Mouse (Mus musculus): ENCODE measurements around the gene Hsd3b6.
"Not testable (repeated sequence)": the region's sequence is repeated elsewhere in the genome, so short reads cannot be mapped to it uniquely, and the experiment has no call there.

The Hsd3b6 gene

DNA sequence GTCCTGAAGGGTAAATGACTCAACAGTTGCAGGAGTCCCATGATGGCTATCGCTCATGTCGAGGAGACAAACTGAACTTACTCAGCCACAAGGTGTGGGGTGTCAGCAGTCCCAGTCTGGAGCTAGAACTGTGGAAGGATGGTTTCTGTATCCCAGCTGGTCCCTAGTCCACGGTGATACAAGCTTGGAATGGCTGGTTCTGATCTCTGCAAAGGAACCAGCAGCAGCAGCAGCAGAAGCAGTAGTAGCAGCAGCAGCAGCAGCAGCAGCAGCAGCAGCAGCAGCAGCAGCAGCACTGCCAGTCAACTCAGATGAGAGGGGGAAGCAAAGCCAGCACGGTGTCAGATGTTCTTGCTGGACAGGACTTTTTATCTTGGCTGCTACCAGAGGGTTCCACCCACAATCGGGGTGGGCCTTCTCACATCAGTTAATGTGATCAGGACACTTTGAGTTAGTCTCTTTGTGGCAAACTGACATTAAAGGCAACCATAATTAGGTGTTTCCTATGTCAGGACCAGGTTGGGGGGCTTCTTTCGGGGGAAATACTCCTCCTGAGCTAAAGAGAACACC, at the start of gene Hsd3b6:
Gene Hsd3b6, minus strand, starts transcription at position 343 of the 570 bp plus-strand sequence.
- no peak for DNase-seq (ENCODE audit: low read depth, low spot score)

DNA sequence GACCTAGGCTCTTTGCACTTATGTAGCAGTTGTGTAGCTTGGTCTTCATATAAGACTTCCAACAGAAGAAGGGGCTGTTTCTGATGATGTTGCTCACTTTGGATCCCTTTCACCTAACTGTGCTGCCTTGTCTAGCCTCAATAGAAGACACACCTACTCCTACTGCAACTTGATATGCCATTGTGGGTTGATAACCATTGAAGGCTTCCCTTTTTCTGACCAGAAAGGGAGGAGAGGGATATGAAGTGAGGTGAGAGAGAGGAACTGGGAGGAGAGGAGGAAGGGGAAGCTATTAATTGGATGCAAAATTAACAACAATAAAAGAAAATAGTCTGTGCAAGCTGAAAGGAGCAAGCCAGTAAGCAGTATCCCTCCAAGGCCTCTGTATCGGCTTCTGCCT, 48.6 kb upstream of the Hsd3b6 start:
- DNase-seq (ENCODE audit: low read depth, low spot score), result no peak

DNA sequence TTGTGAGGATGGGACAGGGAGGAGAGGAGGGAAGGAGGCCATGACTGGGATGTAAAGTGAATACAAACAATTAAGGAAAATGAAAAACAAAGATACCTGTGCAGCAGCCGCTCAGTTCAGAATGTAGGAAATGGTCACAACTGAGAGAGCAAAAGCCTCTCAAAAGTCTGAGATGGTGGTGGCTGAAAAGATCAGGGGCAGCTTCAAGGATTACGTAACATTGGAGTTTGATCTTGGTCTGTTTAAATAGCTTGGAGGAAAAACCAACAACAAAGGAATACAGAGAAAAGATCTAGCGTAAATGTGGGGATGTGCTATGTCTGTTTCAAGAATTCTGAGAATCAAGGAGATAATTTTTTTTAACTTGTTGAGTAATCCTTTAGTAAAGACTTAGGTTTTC, 45.3 kb upstream of the Hsd3b6 start, which contains the start of gene Hsd3b1:
Gene Hsd3b1, minus strand, starts transcription at position 219 of the 400 bp plus-strand sequence.
- no peak for DNase-seq (ENCODE audit: low read depth, low spot score)

GRCm38 (mm10) chr3:98858051-98858450, 43.8 kb upstream of the Hsd3b6 start:
- no peak for DNase-seq (ENCODE audit: low read depth, low spot score)

GRCm38 (mm10) chr3:98856892-98857291, 42.6 kb upstream of the Hsd3b6 start:
- no peak for DNase-seq (ENCODE audit: low read depth, low spot score)

DNA sequence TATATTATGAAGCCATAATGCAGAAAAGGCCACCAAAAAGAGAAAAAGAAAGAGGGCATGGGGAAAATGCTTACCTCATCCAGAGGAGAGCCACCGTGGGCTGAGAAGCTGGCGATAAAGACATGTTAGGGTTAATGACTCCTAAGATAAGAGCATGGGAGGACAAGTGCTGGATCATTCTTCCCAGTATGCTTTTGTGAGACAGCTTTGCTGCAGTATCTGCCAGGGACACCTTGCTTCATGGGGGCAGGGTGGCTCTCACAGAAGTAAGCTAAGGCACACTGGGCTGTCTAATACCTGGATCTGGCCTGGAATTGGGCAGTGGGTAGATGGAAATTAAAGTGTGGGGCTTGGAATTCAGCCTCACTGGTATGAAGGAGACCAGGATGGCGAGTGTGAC, 40.9 kb upstream of the Hsd3b6 start:
- DNase-seq (ENCODE audit: low read depth, low spot score), result no peak

- DNase-seq (ENCODE audit: low read depth, low spot score), result no peak
Observed at GRCm38 (mm10) chr3:98853685-98854084, 39.4 kb upstream of the Hsd3b6 start.

GRCm38 (mm10) chr3:98853051-98853450, 38.8 kb upstream of the Hsd3b6 start:
- no peak for DNase-seq (ENCODE audit: low read depth, low spot score)

GRCm38 (mm10) chr3:98852631-98853030, 38.4 kb upstream of the Hsd3b6 start:
- no peak for DNase-seq (ENCODE audit: low read depth, low spot score)

DNA sequence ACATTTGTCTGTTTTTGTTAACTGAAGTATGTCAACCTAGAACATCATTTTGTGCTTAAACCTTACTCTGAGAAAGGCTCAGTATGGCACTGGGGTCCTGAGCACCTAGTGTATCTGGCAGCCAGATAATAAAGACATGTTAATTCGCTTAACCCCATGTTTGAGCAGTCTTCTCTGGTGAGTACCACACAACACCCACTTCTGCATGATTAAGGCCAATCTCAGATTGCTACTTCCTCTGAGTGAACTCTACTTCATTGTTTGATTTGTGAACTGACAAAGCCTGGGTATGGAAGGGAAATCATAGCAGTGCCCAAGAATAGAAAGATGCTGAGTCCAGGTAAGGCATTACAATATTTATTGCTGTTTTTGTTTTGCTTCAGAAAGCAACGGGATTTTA, 37.6 kb upstream of the Hsd3b6 start:
- no peak for DNase-seq (ENCODE audit: low read depth, low spot score)

- DNase-seq (ENCODE audit: low read depth, low spot score), result no peak
Observed at GRCm38 (mm10) chr3:98850262-98850661, 36.0 kb upstream of the Hsd3b6 start.

DNA sequence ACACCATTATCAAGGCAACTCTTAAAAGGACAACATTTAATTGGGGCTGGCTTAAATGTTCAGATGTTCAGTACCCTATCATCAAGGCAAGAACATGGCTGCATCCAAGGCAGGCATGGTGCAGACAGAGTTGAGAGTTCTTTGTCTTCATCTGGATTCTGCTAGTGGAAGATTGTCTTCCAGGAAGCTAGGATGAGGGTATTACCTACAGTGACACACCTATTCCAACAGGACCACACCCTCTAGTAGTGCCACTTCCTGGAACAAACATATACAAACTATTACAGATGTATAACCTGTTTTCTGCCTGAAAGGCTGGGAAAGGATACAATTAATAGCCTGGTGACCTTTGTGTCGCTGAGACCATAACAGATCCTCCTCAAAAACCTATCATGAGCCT, 34.7 kb upstream of the Hsd3b6 start:
- DNase-seq (ENCODE audit: low read depth, low spot score), result no peak

DNA sequence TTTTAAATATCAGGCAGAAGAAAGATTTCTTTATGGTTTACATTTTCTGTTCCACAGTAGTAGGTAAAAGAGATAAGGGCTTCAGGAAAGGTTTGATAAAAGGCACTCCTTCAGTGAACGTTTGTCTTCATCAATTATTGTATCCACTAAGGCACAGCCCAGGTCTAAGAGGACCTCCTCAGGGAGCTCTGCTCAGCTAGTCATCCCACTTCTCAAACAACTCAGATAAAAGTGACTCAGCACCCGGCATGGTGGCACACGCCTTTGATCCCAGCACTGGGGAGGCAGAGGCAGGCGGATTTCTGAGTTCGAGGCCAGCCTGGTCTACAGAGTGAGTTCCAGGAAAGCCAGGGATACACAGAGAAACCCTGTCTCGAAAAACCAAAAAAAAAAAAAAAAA, 1.6 kb downstream of the Hsd3b6 start:
- not testable (repeated sequence) for DNase-seq (ENCODE audit: low read depth, low spot score)

GRCm38 (mm10) chr3:98805032-98805431, 9.2 kb downstream of the Hsd3b6 start:
- DNase-seq (ENCODE audit: low read depth, low spot score), result not testable (repeated sequence)

DNA sequence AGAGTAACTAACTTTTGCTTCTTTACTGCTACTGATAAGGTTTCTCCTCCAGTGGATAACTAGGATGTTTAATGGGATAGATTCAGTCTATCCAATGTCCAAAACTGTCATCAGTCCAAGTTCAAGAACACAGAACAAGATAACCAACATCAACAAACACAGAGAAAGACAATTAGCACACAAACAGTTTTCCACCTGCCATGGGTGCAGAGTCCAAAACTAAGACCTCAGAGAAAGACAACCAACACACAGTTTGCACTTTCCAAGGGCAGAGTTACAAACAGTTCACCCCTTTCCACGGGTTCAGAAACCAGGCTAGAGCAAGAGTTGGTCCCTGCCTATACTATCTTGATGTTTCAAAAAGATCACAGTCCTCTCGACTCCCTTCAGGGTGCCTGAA, 27.7 kb downstream of the Hsd3b6 start:
- DNase-seq (ENCODE audit: low read depth, low spot score), result no peak

DNA sequence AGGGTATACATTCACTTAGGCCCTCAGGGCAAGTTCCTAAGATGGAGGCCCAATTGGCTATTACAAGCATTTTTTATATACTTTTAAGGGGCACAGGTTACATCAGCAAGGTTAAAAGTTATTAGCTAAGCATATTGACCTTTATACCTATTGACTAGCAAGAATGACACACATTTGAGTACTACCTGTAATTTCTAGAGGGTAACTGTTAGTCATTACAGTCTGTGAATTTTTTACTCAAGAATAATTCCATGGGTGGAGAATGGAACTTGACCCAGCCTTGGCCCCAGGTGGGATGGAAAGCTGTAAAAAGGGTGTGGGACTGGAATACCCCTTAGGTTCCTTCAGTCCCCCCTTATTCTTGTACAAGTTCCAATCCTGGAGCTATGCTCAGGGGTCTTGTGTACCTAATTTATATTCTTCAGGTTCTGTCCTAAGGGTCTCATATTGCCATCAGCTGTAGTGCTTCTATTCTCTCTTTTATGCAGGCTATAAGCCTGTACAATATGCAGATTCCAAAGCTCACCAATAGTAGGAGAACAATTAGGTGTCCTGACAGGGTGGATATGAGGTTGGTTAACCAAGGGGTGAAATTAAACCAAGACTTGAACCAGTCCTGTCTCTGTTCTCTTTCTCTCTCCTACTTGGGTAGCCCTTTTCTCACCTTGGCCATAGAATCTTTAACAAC, 31.9 kb downstream of the Hsd3b6 start:
- DNase-seq (ENCODE audit: low read depth, low spot score), result no peak

DNA sequence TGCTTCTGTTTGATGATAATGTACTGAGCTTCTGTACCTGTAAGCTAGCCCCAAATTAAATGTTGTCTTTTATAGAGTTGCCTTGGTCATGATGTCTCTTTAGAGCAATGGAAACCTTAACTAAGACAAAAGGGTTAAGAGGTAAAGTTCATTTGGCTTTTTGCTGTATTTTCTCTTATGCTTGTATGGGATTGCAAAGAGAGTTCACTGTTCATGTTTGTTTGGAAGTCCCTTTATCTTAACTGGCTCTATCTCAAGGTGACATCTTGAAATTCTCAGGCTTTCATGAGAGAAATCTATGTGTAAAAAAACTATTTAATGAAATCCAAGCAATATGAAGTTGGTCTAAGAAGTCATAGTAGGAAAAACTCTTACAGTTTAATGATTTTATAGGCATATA, 33.3 kb downstream of the Hsd3b6 start:
- DNase-seq (ENCODE audit: low read depth, low spot score), result no peak

DNA sequence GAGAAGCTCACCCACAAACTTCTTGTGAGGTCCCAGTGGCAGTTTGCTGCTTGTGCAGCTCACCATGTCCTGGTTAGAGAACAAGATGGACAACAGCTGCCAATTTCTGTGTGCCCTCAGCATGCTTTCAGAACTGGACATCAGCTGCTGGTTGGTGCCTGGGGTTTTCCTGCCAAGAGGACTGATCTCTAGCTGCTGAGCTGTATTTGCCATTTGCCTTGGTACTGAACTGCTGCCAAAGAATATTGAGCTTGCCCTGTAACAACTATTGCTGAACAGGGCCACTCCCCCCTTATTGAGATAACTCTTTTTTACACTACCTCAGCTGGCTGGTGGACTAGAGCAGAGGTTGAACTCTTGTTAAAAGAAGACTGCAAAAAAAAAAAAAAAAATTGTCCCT, 50.1 kb downstream of the Hsd3b6 start:
- DNase-seq (ENCODE audit: low read depth, low spot score), result no peak

- no peak for DNase-seq (ENCODE audit: low read depth, low spot score)
Observed at GRCm38 (mm10) chr3:98756836-98757235, 57.4 kb downstream of the Hsd3b6 start.
